Mouse (Mus musculus) C2C12 (cell line): ENCODE results near the gene Gm28308.

Experiments
- CEBPB ChIP-seq: IDR thresholded peaks from one replicate; pipeline ENCODE4 v1.6.1; 2011; ENCODE audit warnings: low read depth, mild to moderate bottlenecking, control low read depth, moderate library complexity
- MYOD1 ChIP-seq: IDR thresholded peaks from one replicate; pipeline ENCODE4 v1.6.1; 2011; ENCODE audit warnings: low read depth; ENCODE audit not compliant: control insufficient read depth, insufficient read length
- USF1 ChIP-seq: IDR thresholded peaks from one replicate; pipeline ENCODE4 v1.6.1; 2011; ENCODE audit warnings: low read depth, mild to moderate bottlenecking, control low read depth, moderate library complexity

- TF ChIP-seq CEBPB (no peak), MYOD1 (no peak), USF1 (no peak)
Observed at GRCm38 (mm10) chr6:52245040-52245756, 32.1 kb upstream of the Gm28308 start.
